Mouse (Mus musculus): ENCODE measurements at regions not wholly inside any gene's neighbourhood (a gene's known extent, or its start where the extent isn't known, plus 50 kb on each side); places are given as distances from the start of the nearest gene placed in this dataset.

DNA sequence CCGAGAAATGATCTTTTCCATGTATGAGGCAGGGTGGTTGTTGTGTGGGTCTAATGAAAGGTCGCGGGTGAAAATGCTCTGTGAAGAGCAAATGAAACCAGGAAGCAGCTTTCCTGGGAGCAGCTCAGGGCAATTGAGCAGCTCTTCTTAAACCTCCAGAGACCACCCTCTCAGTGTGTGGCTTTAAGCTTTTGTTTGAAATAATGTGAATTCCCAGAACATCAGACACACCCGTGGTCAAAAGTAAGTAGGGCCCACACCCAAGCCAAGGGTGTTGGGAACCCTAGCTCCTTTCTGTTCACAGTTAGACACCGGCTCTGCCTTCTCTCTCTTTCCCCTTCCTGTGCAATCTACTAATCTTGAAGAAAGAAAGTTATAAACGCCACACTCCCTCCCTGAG is 450.5 kb downstream of the Bnc2 start:
- DNase-seq, result no peak
